In genomic region chr2:152951850-152952720, GRCm38 (mm10) we compare ENCODE assay signal across 8 mouse cellular contexts. TPM values are rescaled to one million over a fixed set of nuclear protein-coding genes. Genes with fewer than 3 reads are reported as not detected.
DNase-seq lines count a peak whose midpoint lies in the region; ATAC-seq and TF ChIP-seq lines count a peak whose summit lies in the region.

No protein-coding gene starts in this region.

- 0 out of 2 replicates have a peak, but pooled peaks have one; percentile 12 for ATAC-seq in cerebellum, adult (ENCODE audit: insufficient number of reproducible peaks, low FRiP score, low TSS enrichment)
- no peak for ATAC-seq in liver, embryonic 11.5 days (replicated peaks; ENCODE audit: low FRiP score)
- ATAC-seq in activated CD4-positive, CD25-positive, alpha-beta regulatory T cell, adult 4 months: no peak

- peak overlapping the region; percentile 29; the same call in 1 of the 2 replicates for H3K4me3 ChIP-seq in spleen, adult 2 months (ENCODE audit: extremely low read depth, insufficient read depth, insufficient read length)
- peak overlapping the region; percentile 61 for H3K4me3 ChIP-seq in liver, embryonic 11.5 days (ENCODE audit: low read depth, low read length)

- no peak for TF ChIP-seq CTCF in spleen, adult 2 months (IDR thresholded peaks at IDR 0.05; ENCODE audit: extremely low read depth, insufficient read depth, insufficient read length, insufficient replicate concordance)

- WGBS in spleen, adult 2 months: 23% methylated on average over 13 of the region's 13 CpGs
- 25% methylated on average over 13 of the region's 13 CpGs for WGBS in liver, embryonic 11.5 days

- no peaks in the 10 kb centered on the region; the same call in 1 of the 2 replicates for H3K4me1 ChIP-seq in spleen, adult 2 months (ENCODE audit: control insufficient read depth, insufficient read depth, insufficient read length)
- no peaks in the 10 kb centered on the region for H3K4me1 ChIP-seq in liver, embryonic 11.5 days (replicated peaks; ENCODE audit: control insufficient read depth, insufficient read depth, low read length)

- H3K27me3 ChIP-seq in spleen, adult 2 months (ENCODE audit: control insufficient read depth, insufficient read depth, low read length): peaks cover 11% of the 10 kb centered on the region
- peaks cover 65% of the 10 kb centered on the region for H3K27me3 ChIP-seq in liver, embryonic 11.5 days (replicated peaks; ENCODE audit: control insufficient read depth, insufficient read depth, low read length)

- DNase-seq in cerebellum, postnatal 4 days (ENCODE audit: low spot score in 2 of 2): no peak
- DNase-seq in spleen, adult 2 months (ENCODE audit: low read depth in 1 of 2, low spot score in 2 of 2): no peak
- DNase-seq in spleen, postnatal 4 days (ENCODE audit: low spot score in 2 of 2): no peak
- no peak for DNase-seq in liver, embryonic 11.5 days (ENCODE audit: low spot score)
- DNase-seq in layer of hippocampus, postnatal 14 days (ENCODE audit: low spot score in 2 of 2): no peak
- DNase-seq in ovary, postnatal 10 days (ENCODE audit: low spot score): no peak

- no peak for TF ChIP-seq POLR2A in spleen, adult 2 months (IDR thresholded peaks at IDR 0.05; ENCODE audit: low read depth, low read length)

- 0 out of 2 replicates have a peak overlapping the region, but pooled peaks have one; percentile 34 for H3K9ac ChIP-seq in liver, embryonic 11.5 days (ENCODE audit: low read depth, low read length)

- H3K27ac ChIP-seq in spleen, adult 2 months (ENCODE audit: insufficient read depth, low read length): no peak overlapping the region
- H3K27ac ChIP-seq in liver, embryonic 11.5 days (ENCODE audit: low read depth, low read length): no peak overlapping the region

- H3K4me2 ChIP-seq in liver, embryonic 11.5 days: peak overlapping the region; percentile 80

- H3K9me3 ChIP-seq in liver, embryonic 11.5 days (ENCODE audit: control insufficient read depth, low read length): no peaks in the 10 kb centered on the region

- H3K36me3 ChIP-seq in spleen, adult 2 months (ENCODE audit: control insufficient read depth, insufficient read depth, low read length): no peaks in the 10 kb centered on the region
- H3K36me3 ChIP-seq in liver, embryonic 11.5 days (ENCODE audit: control insufficient read depth, insufficient read depth, low read length): no peaks in the 10 kb centered on the region

RNA-seq across cellular contexts. Expression of gene Dusp15, which starts 0.6 kb away (rescaled TPM):
- polyA plus RNA-seq in spleen, adult 2 months (2012; rRNA removed): 0.21 and 0.48 TPM in 2 replicates
- not detected in 2 replicates for polyA plus RNA-seq in liver, embryonic 11.5 days (2014; fragmentation: Nextera tagmentation; extraction: Ambion mirVana)
- not detected for polyA plus RNA-seq in activated CD4-positive, CD25-positive, alpha-beta regulatory T cell, adult 4 months (2017; shearing (Covaris generic))
- 10 to 100 TPM; 26.1 to 27.1 TPM for total RNA-seq in layer of hippocampus, postnatal 14 days (2021)

RNA-seq across cellular contexts. Expression of gene Ttll9, which starts 10.2 kb away (rescaled TPM):
- 0.07 and 0.09 TPM in 2 replicates for polyA plus RNA-seq in spleen, adult 2 months (2012; rRNA removed)
- polyA plus RNA-seq in liver, embryonic 11.5 days (2014; fragmentation: Nextera tagmentation; extraction: Ambion mirVana): 0.35 and 0.62 TPM in 2 replicates
- polyA plus RNA-seq in activated CD4-positive, CD25-positive, alpha-beta regulatory T cell, adult 4 months (2017; shearing (Covaris generic)): 1 to 10 TPM; 1.2 to 1.3 TPM
- 1 to 10 TPM; 1.7 to 3.0 TPM for total RNA-seq in layer of hippocampus, postnatal 14 days (2021)

RNA-seq across cellular contexts. Expression of gene Foxs1, which starts 19.1 kb away (rescaled TPM):
- 12.6 and 20.1 TPM in 2 replicates for polyA plus RNA-seq in spleen, adult 2 months (2012; rRNA removed)
- polyA plus RNA-seq in liver, embryonic 11.5 days (2014; fragmentation: Nextera tagmentation; extraction: Ambion mirVana): 0.21 and 0.36 TPM in 2 replicates
- polyA plus RNA-seq in activated CD4-positive, CD25-positive, alpha-beta regulatory T cell, adult 4 months (2017; shearing (Covaris generic)): not detected
- 1 to 10 TPM; 1.3 to 1.7 TPM for total RNA-seq in layer of hippocampus, postnatal 14 days (2021)

RNA-seq across cellular contexts. Expression of gene Mylk2, which starts 40.9 kb away (rescaled TPM):
- 0.23 and 0.34 TPM in 2 replicates for polyA plus RNA-seq in spleen, adult 2 months (2012; rRNA removed)
- not detected in 2 replicates for polyA plus RNA-seq in liver, embryonic 11.5 days (2014; fragmentation: Nextera tagmentation; extraction: Ambion mirVana)
- polyA plus RNA-seq in activated CD4-positive, CD25-positive, alpha-beta regulatory T cell, adult 4 months (2017; shearing (Covaris generic)): not detected
- total RNA-seq in layer of hippocampus, postnatal 14 days (2021): under 1 TPM in 1 of 2 experiments, not detected in 1; 0.12 TPM
